Mouse (Mus musculus) olfactory bulb, adult 2 months (tissue): ENCODE results near the gene Camta2. TPM values are rescaled to one million over a fixed set of nuclear protein-coding genes. Genes with fewer than 3 reads are reported as not detected.

Experiments
- H3K27ac ChIP-seq: fragments of 200-500 bp; 2 replicates; pipeline ENCODE4 v1.5.1; 2012; ENCODE audit warnings: low read depth, low read length; ENCODE audit not compliant: insufficient read depth
- H3K4me1 ChIP-seq: fragments of 200-500 bp; 2 replicates; pipeline ENCODE4 v1.6.1; 2012; ENCODE audit warnings: low read length; ENCODE audit not compliant: control insufficient read depth, insufficient read depth
- H3K4me3 ChIP-seq: fragments of 200-500 bp; 2 replicates; pipeline ENCODE4 v1.5.1; 2012; ENCODE audit warnings: mild to moderate bottlenecking, low read depth, low read length, moderate library complexity; ENCODE audit not compliant: insufficient read depth
- CTCF ChIP-seq: fragments of 200-500 bp; IDR thresholded peaks from 2 replicates; pipeline ENCODE4 v1.5.1; 2012; ENCODE audit warnings: low read depth, mild to moderate bottlenecking, low read length, moderate library complexity; ENCODE audit not compliant: insufficient read depth
- POLR2A ChIP-seq: fragments of 200-500 bp; IDR thresholded peaks from 2 replicates; pipeline ENCODE4 v1.6.1; 2012; ENCODE audit warnings: mild to moderate bottlenecking, low read depth, low read length, moderate library complexity; ENCODE audit not compliant: insufficient read depth
- WGBS: fragments of 180-500 bp; shearing (Covaris S2); methylation state at CpG from one replicate; pipeline ENCODE4 v1.1.7; 2018; 5-methylcytosine and 5-hydroxymethylcytosine counted together
- polyA plus RNA-seq: library from polyadenylated mRNA; stranded (reverse); fragments of >200 nt; gene quantifications from 2 replicates; pipeline ENCODE4 v1.2.4, GENCODE M21; 2012; ENCODE audit warnings: low replicate concordance; ENCODE audit not compliant: missing spikeins, insufficient read depth, insufficient read length

The Camta2 gene
- polyA plus RNA-seq, 1 experiment: not detected

DNA sequence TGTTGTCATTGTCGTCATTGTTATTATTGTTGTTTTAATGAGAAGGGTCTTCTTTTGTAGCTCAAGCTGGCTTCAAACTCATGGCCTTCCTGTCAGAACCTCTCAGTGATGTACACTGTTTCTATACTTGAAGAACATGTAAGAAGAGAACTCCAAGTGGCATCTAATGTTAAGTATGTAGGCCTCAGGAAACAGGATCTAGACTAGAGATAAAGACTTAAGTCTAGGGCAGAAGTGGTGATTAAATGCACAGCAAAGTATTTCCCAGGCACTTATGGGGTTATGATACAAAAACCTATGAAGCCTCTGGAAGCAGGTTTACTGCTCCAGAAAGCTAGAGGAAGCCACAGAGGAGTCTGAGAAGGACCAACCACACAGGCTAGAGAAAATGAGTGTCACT lies 49.6 kb downstream of the Camta2 start:
- TF ChIP-seq POLR2A (no peak), CTCF (no peak)
- Histone ChIP-seq H3K4me3 (no peak overlapping the region), H3K27ac (no peak overlapping the region), H3K4me1 (no peaks in the 10 kb centered on the region)
- 80% methylated on average over 1 of the region's 1 CpGs for WGBS

DNA sequence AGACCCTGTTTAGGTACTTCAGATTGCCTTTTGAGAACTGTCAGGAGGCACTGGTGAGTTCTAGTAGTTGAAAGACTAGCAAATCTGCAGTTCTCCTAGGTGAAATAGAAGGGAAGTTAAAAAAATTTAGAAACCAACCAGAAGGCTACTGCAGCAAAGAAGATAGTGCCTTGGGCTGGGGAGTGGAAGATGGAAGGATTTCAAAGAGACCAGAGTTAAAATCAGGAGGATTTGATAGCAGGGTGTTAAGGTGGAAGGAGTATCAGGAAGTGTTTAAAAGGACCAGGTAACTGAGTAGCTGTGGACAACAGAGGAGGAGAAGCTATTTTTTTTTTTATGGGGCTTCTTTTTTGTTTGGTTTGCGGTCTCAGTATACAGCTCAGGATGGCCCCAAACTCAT lies 50.1 kb downstream of the Camta2 start:
- WGBS: 92% methylated on average over 1 of the region's 1 CpGs
- Histone ChIP-seq H3K4me1 (no peaks in the 10 kb centered on the region), H3K27ac (no peak overlapping the region), H3K4me3 (no peak overlapping the region)
- no peak for TF ChIP-seq CTCF
- no peak for TF ChIP-seq POLR2A

DNA sequence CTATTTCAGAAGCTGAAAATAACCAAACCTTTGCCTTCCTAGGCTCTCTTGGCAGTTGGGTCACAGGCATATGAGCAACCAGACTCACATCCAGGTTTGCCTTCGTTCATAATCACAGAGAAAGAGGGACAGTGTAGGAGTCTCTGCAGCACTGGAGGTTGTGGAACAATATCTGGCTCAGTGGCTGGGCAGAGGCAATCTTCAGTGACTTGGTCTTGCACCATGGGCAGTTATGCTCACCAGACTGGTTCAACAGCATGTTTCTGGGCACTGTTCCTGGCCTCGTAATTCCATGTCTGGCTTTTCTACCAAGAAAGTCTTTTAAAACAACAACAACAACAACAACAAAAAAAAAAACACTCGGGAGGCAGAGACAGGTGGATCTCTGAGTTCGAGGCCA lies 52.3 kb downstream of the Camta2 start:
- WGBS: 77% methylated on average over 4 of the region's 4 CpGs
- H3K27ac ChIP-seq: no peak overlapping the region
- TF ChIP-seq CTCF (no peak), POLR2A (no peak)
- no peaks in the 10 kb centered on the region for H3K4me1 ChIP-seq
- no peak overlapping the region for H3K4me3 ChIP-seq

DNA sequence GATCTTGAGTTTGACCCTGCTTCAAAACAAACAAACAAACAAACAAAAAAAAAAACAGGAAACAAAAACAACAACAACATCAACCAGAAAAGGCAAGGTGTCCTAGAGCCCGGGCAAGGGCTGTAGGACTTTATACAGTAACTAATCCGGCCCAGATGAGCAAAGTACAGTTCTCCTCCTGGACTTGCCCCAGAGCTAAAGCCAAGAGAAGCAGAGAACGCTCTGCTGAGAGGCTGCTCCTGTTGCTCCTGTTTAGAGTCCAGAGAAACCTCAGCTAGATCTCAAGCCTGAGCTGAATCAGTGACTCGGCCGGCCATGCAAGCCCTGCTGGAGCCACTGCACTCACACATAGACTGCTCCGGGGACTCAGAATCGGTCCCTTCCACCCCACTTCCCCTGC lies 57.8 kb downstream of the Camta2 start:
- H3K4me3 ChIP-seq: no peak overlapping the region
- H3K4me1 ChIP-seq: no peaks in the 10 kb centered on the region
- no peak overlapping the region for H3K27ac ChIP-seq
- WGBS: 83% methylated on average over 7 of the region's 7 CpGs
- TF ChIP-seq CTCF: no peak

- no peaks in the 10 kb centered on the region for H3K4me1 ChIP-seq
- TF ChIP-seq CTCF (no peak), POLR2A (no peak)
- no peak overlapping the region for H3K4me3 ChIP-seq
- 51% methylated on average over 5 of the region's 5 CpGs for WGBS
- H3K27ac ChIP-seq: no peak overlapping the region
These were observed 58.3 kb downstream of the Camta2 start for GRCm38 (mm10) chr11:70629557-70629956.

DNA sequence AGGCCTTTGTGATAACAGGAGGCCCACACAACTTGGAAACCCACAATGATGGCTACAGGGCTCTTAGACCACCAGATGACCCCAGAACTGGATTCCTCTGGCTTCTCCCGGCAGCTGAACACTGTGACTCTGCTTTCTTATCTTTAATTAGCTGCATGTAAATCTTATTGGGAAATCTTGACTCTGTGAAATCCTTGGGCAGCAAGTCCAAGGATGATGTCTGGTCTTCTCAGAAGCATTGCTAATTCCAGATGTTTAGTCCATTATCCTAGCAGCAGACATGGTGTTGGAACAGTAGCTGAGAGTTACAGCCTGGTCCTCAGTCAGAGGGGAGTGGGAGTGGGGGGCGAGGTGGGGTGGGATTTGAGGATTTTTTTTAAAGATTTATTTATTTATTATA lies 59.5 kb downstream of the Camta2 start:
- Histone ChIP-seq H3K27ac (no peak overlapping the region), H3K4me3 (no peak overlapping the region), H3K4me1 (no peaks in the 10 kb centered on the region)
- WGBS: 77% methylated on average over 2 of the region's 2 CpGs
- no peak for TF ChIP-seq CTCF
- TF ChIP-seq POLR2A: no peak

GRCm38 (mm10) chr11:70626877-70627276 lies 61.0 kb downstream of the Camta2 start:
- no peaks in the 10 kb centered on the region for H3K4me1 ChIP-seq
- no peak overlapping the region for H3K4me3 ChIP-seq
- TF ChIP-seq POLR2A (no peak), CTCF (no peak)
- no peak overlapping the region for H3K27ac ChIP-seq
- WGBS: 84% methylated on average over 4 of the region's 4 CpGs

- H3K4me1 ChIP-seq: no peaks in the 10 kb centered on the region
- no peak for TF ChIP-seq POLR2A
- TF ChIP-seq CTCF: no peak
- H3K4me3 ChIP-seq: no peak overlapping the region
- H3K27ac ChIP-seq: no peak overlapping the region
- WGBS: 32% methylated on average over 4 of the region's 4 CpGs
These were observed 62.4 kb downstream of the Camta2 start for GRCm38 (mm10) chr11:70625473-70625872.

GRCm38 (mm10) chr11:70623053-70623742 lies 64.7 kb downstream of the Camta2 start:
- H3K27ac ChIP-seq: no peak overlapping the region
- WGBS: 85% methylated on average over 10 of the region's 10 CpGs
- TF ChIP-seq CTCF (no peak), POLR2A (no peak)
- no peaks in the 10 kb centered on the region for H3K4me1 ChIP-seq
- no peak overlapping the region for H3K4me3 ChIP-seq
